Comparison of ENCODE assay signal across 22 mouse cellular contexts in genomic region chr4:120845098-120845497, GRCm38 (mm10). TPM values are rescaled to one million over a fixed set of nuclear protein-coding genes. Genes with fewer than 3 reads are reported as not detected.
DNase-seq lines count a peak whose midpoint lies in the region; ATAC-seq and TF ChIP-seq lines count a peak whose summit lies in the region.
"Had no signal": no experiment of that assay in that cellular context is flagged by ENCODE, and none has a peak within 500 bp of the region (broad histone marks: within the 10 kb centered on the region; RNA-seq: fewer than 3 reads in every experiment).

No protein-coding gene starts in this region.

- intact Hi-C loops in heart, postnatal 10 days (cut with DNase I) = no loop called here
- intact Hi-C loops in left cerebral cortex, postnatal 25 days (cut with DNase I) = no loop called here

- no peak for DNase-seq in heart, postnatal 10 days
- DNase-seq in liver, embryonic 14.5 days (ENCODE audit: low read depth in 3 of 3, low spot score in 3 of 3) = peak in 2 of 3 experiments; percentile 23 to 43
- DNase-seq in kidney, postnatal 4 days = no peak
- no peak for DNase-seq in kidney, adult 11 months
- DNase-seq in left cerebral cortex, postnatal 25 days (ENCODE audit: low spot score in 2 of 2) = no peak
- DNase-seq: adrenal gland, postnatal 10 days; cerebellum, adult 11 months; cerebellum, postnatal 14 days; gastrocnemius, postnatal 25 days; spleen, adult 18-20 months; thymus, postnatal 4 days had no signal

- H3K4me1 ChIP-seq in heart, embryonic 11.5 days (ENCODE audit: control insufficient read depth, insufficient read depth, low read length) = no peaks in the 10 kb centered on the region
- H3K4me1 ChIP-seq in liver, embryonic 14.5 days (replicated peaks; ENCODE audit: control insufficient read depth in 2 of 2, insufficient read depth in 2 of 2, low read length in 1 of 2) = peaks cover 30 to 45% of the 10 kb centered on the region in 2 experiments
- H3K4me1 ChIP-seq: embryonic facial prominence, embryonic 15.5 days; kidney, embryonic 15.5 days; megakaryocyte, embryonic 14.5 days; midbrain, embryonic 15.5 days had no signal

- no peak for TF ChIP-seq EP300 in liver, embryonic 14.5 days (IDR thresholded peaks at IDR 0.05; ENCODE audit: low read depth)

- H3K9me3 ChIP-seq in heart, embryonic 11.5 days (replicated peaks; ENCODE audit: control insufficient read depth, low read length) = no peaks in the 10 kb centered on the region
- H3K9me3 ChIP-seq in liver, embryonic 14.5 days (ENCODE audit: control insufficient read depth, low read length) = no peaks in the 10 kb centered on the region
- H3K9me3 ChIP-seq: embryonic facial prominence, embryonic 15.5 days; hindbrain, embryonic 15.5 days; kidney, embryonic 15.5 days; megakaryocyte, embryonic 14.5 days; midbrain, embryonic 15.5 days; neural tube, embryonic 15.5 days had no signal

- H3K9ac ChIP-seq in heart, embryonic 11.5 days (ENCODE audit: low read depth, low read length) = no peak overlapping the region
- 0 out of 2 replicates have a peak overlapping the region, but pooled peaks have one; percentile 1 for H3K9ac ChIP-seq in liver, embryonic 14.5 days (replicated peaks)
- H3K9ac ChIP-seq: embryonic facial prominence, embryonic 15.5 days; hindbrain, embryonic 15.5 days; kidney, embryonic 15.5 days; midbrain, embryonic 15.5 days; neural tube, embryonic 15.5 days had no signal

- peaks cover 10% of the 10 kb centered on the region for H3K27me3 ChIP-seq in heart, embryonic 11.5 days (ENCODE audit: control insufficient read depth, insufficient read depth, low read length)
- H3K27me3 ChIP-seq in liver, embryonic 14.5 days (ENCODE audit: control insufficient read depth, insufficient read depth, low read length) = no peaks in the 10 kb centered on the region
- H3K27me3 ChIP-seq: embryonic facial prominence, embryonic 15.5 days; hindbrain, embryonic 15.5 days; midbrain, embryonic 15.5 days; neural tube, embryonic 15.5 days had no signal

- H3K36me3 ChIP-seq in heart, embryonic 11.5 days (ENCODE audit: control insufficient read depth, insufficient read depth, low read length) = no peaks in the 10 kb centered on the region
- no peaks in the 10 kb centered on the region for H3K36me3 ChIP-seq in liver, embryonic 14.5 days (replicated peaks; ENCODE audit: control insufficient read depth, insufficient read depth, low read depth)
- H3K36me3 ChIP-seq: embryonic facial prominence, embryonic 15.5 days; hindbrain, embryonic 15.5 days; kidney, embryonic 15.5 days; midbrain, embryonic 15.5 days; neural tube, embryonic 15.5 days had no signal

- H3K4me3 ChIP-seq in heart, embryonic 11.5 days (ENCODE audit: low read depth, low read length) = no peak overlapping the region
- H3K4me3 ChIP-seq in liver, embryonic 14.5 days (ENCODE audit: insufficient read depth in 1 of 2, low read depth in 2 of 2, low read length in 2 of 2) = no peak overlapping the region
- H3K4me3 ChIP-seq: embryonic facial prominence, embryonic 15.5 days; hindbrain, embryonic 15.5 days; kidney, embryonic 15.5 days; megakaryocyte, embryonic 14.5 days; midbrain, embryonic 15.5 days; neural tube, embryonic 15.5 days had no signal

- ATAC-seq in heart, embryonic 11.5 days (replicated peaks; ENCODE audit: insufficient number of reproducible peaks, low FRiP score, low TSS enrichment) = no peak
- 0 out of 2 replicates have a peak, but pooled peaks have one; percentile 30 for ATAC-seq in erythroid progenitor cell, adult 5-6 weeks (replicated peaks; ENCODE audit: low FRiP score, poor library complexity, severe bottlenecking)
- ATAC-seq in liver, embryonic 14.5 days (ENCODE audit: insufficient read depth) = peak; percentile 65; the same call in 1 of the 2 replicates
- peak; percentile 62 for ATAC-seq in monocyte, adult 5-6 weeks (replicated peaks; ENCODE audit: insufficient number of reproducible peaks, low FRiP score, low TSS enrichment, poor library complexity, severe bottlenecking)
- ATAC-seq: forebrain, embryonic 14.5 days; intestine, embryonic 16.5 days; midbrain, embryonic 15.5 days had no signal

- WGBS in heart, embryonic 11.5 days (ENCODE audit: insufficient replicate concordance) = 74% methylated on average over 4 of the region's 4 CpGs
- 15% methylated on average over 4 of the region's 4 CpGs for WGBS in liver, embryonic 14.5 days (ENCODE audit: insufficient replicate concordance)

- no peak overlapping the region for H3K27ac ChIP-seq in heart, embryonic 11.5 days (ENCODE audit: low read depth, low read length)
- H3K27ac ChIP-seq in liver, embryonic 14.5 days = peak overlapping the region; percentile 65
- H3K27ac ChIP-seq: embryonic facial prominence, embryonic 15.5 days; hindbrain, embryonic 15.5 days; kidney, embryonic 15.5 days; midbrain, embryonic 15.5 days; neural tube, embryonic 15.5 days had no signal

- TF ChIP-seq CTCF in liver, embryonic 14.5 days (IDR thresholded peaks at IDR 0.05; ENCODE audit: low read depth) = no peak

- 0 out of 2 replicates have a peak overlapping the region, but pooled peaks have one; percentile 2 for H3K4me2 ChIP-seq in heart, embryonic 11.5 days
- peak overlapping the region; percentile 68 for H3K4me2 ChIP-seq in liver, embryonic 14.5 days (ENCODE audit: low read depth)
- H3K4me2 ChIP-seq: embryonic facial prominence, embryonic 15.5 days; hindbrain, embryonic 15.5 days; kidney, embryonic 15.5 days; midbrain, embryonic 15.5 days; neural tube, embryonic 15.5 days had no signal

RNA-seq across cellular contexts. Expression of gene Rims3, which starts 9.5 kb away (rescaled TPM):
- 1.2 and 1.6 TPM in 2 replicates for polyA plus RNA-seq in heart, embryonic 11.5 days (2014; fragmentation: Nextera tagmentation; extraction: Ambion mirVana)
- under 1 TPM; 0.10 to 0.17 TPM for total RNA-seq in heart, postnatal 10 days (2021)
- total RNA-seq in erythroid progenitor cell, adult 5-6 weeks (2015; ENCODE audit: low replicate concordance) = 1.7 and 5.0 TPM in 2 replicates
- total RNA-seq in erythroid progenitor cell, adult 5-6 weeks (2017; ENCODE audit: low replicate concordance) = 2.1 TPM in 1 of 2 replicates, not detected in the other
- 0.19 and 0.25 TPM in 2 replicates for polyA plus RNA-seq in liver, embryonic 14.5 days (2012; rRNA removed)
- 0.09 and 0.15 TPM in 2 replicates for polyA plus RNA-seq in liver, embryonic 14.5 days (2014; fragmentation: Nextera tagmentation; extraction: Ambion mirVana)
- 1.7 to 2.9 TPM (median 1.7 TPM) in 3 replicates for total RNA-seq in monocyte, adult 5-6 weeks (2017)
- 100 to 1,000 TPM in 1 of 2 experiments, 10 to 100 TPM in 1; 94.9 to 115 TPM for total RNA-seq in left cerebral cortex, postnatal 25 days (2021)

RNA-seq across cellular contexts. Expression of gene Nfyc, which starts 13.7 kb away (rescaled TPM):
- polyA plus RNA-seq in heart, embryonic 11.5 days (2014; fragmentation: Nextera tagmentation; extraction: Ambion mirVana) = 105 and 117 TPM in 2 replicates
- total RNA-seq in heart, postnatal 10 days (2021) = 10 to 100 TPM; 75.4 to 78.0 TPM
- 76.4 and 87.2 TPM in 2 replicates for total RNA-seq in erythroid progenitor cell, adult 5-6 weeks (2015; ENCODE audit: low replicate concordance)
- total RNA-seq in erythroid progenitor cell, adult 5-6 weeks (2017; ENCODE audit: low replicate concordance) = 50.5 and 102 TPM in 2 replicates
- polyA plus RNA-seq in liver, embryonic 14.5 days (2012; rRNA removed) = 53.3 and 58.2 TPM in 2 replicates
- 50.6 and 50.7 TPM in 2 replicates for polyA plus RNA-seq in liver, embryonic 14.5 days (2014; fragmentation: Nextera tagmentation; extraction: Ambion mirVana)
- total RNA-seq in monocyte, adult 5-6 weeks (2017) = 46.7 to 97.0 TPM (median 77.6 TPM) in 3 replicates
- total RNA-seq in left cerebral cortex, postnatal 25 days (2021) = 10 to 100 TPM; 44.0 to 47.9 TPM

Comparison
In these comparisons a context has a peak if more than half of its experiments do, and no peak if none do; other contexts are left out.
1. DNase-seq: peak in liver, embryonic 14.5 days (2 of 3); none in heart, postnatal 10 days (0 of 2), kidney, postnatal 4 days (0 of 2), kidney, adult 11 months (single experiment) and left cerebral cortex, postnatal 25 days (0 of 2).
2. RNA of gene Rims3, which starts 9.5 kb away (total RNA-seq): 94.9 to 115 TPM in left cerebral cortex, postnatal 25 days; 1.7 to 2.9 TPM in monocyte, adult 5-6 weeks, 1.7 to 5.0 TPM in erythroid progenitor cell, adult 5-6 weeks and 0.10 to 0.17 TPM in heart, postnatal 10 days; every median in the first group is over 10 times any median in the second.